Mouse (Mus musculus): ENCODE data around the gene Gdf10.
A peak's percentile ranks its signal among the peaks of the same experiment; 100 is the strongest.

Gene Gdf10

DNA sequence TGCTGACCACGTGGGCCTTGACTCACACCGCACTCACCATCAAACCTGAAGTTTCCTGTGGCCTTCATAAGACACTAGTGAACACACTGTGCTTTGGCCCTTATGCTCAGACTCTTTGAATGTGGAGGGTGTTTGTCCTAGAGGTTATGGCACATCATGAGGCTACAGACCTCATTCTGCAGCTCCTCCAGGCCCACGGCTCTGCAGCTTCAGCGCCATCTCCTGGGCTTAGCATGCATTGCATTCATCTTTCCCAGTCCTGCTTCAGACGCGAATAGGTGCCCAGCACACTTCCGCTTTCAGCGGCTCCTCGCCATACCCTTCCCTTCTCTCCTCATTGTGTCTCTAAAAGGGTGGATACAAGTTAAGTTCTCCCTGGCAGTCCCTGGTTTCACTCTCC lies 15.7 kb downstream of the Gdf10 start:
- DNase-seq (ENCODE audit: low spot score in 2 of 2), result peak in 1 of 2 experiments; percentile 37

DNA sequence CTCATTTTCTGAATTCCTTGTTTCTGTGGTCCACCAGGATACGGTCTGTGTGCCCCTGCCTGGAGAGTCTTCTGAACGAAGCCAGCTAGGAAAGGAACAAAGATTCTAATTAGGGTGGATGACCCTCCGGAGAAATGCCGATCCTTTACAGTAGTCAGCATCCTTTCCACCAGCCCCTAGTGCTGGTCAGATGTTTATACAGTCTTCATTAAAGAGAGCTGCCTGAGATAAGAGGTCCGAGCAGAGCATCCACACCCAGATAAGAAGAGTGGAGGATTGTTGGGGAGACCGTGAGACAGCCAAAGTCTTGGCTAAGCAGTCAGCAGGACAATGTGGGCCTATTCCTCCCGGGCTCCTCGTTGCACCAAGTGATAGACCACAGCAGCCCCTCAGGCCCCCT lies 17.4 kb downstream of the Gdf10 start, which contains the start of gene Gdf2:
Gene Gdf2, plus strand, starts transcription at position 301 of the 400 bp plus-strand sequence.
- no peak for DNase-seq (ENCODE audit: low spot score in 2 of 2)

DNA sequence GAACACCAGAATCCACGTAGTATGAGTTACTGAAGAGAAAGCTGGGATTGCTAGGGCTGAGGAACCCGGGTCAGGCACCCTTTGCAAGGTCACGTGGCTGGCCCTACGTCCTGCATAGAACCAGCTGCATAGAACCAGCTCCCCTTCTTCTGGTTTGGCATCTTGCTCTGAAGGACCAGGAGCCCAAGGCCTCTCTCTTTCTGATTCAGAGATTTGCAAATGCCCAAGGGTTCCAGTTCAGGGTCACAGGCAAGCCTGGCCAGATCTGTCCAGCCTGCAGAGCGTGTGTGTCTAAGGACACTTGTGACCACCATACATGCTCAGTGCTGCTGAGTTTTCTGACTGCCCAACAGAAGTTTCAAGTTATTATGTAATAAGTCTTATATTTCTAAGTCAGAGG lies 18.8 kb downstream of the Gdf10 start:
- no peak for DNase-seq (ENCODE audit: low spot score in 2 of 2)

DNA sequence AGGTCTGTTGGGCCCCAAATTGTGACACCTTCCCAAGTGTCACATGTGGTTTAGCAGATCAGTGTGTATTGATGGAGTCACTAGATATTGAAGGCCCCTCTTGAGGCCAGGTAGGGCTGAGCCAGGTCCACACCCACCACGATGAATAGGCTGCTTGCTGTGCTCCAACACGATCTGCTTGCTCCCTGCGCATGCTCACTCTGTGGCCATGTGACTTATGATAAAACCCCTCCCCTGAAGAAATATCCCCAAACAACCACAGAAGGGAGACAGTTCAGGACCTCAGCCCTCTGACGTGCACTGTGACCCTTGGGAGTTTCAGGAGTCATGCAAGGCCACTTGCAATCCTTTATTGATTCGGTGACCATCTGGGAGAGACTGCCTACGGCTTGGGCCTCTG lies 22.7 kb downstream of the Gdf10 start:
- no peak for DNase-seq (ENCODE audit: low spot score in 2 of 2)

DNA sequence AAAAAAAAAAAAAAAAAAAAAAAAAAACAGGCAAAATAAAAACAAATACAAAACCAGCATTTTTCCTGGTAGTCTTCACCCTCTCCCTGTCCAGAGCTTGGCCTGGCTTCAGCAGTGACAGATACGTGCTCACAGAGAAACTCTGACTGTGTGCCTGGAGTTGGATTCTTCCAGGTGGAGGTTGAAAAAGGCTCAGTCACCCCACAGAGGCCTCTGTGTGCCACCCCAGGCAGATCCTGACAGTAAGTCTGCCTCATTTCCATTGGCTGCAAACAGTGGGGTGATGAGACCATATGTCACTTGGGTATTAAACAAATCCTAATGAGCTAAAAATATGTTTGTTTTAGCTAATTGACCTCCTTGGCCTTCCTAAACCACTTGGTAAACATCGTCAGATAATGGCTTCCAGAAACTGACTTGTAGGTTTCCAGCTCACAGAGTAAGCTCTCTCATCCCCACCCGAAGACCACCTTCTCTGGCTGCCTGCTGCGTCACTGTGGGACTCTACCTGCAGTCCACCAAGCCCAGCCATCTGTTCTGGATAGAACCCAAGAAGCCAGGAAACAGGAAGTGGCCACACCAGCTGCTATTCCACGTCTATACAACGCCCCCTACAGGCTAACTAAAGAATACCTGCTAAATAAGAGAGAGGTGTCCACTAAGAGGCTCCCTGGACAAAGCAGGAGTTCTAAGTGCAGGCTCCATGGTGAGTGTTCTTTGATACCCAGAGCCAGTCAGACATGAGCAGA lies 29.0 kb downstream of the Gdf10 start:
- no peak for DNase-seq (ENCODE audit: low spot score in 2 of 2)

DNA sequence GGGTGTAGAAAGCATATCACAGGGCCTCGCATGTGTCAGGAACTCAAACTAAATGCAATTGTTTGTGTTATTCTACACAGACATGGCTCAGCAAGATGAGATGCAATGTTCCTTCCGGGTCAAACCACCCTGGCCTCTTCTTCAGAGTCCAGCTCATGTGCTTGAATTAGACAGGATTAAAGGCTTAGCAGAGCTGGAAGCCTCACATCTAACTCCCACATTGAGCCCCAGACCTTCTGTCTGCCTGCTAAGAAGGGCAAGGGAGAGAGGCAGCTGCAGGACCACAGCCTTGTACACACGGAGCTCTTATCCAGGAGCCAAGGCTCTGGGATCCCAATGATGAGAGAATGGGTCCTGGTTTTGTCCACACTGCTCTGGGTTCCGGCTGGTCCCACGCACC lies 30.4 kb downstream of the Gdf10 start, which contains the start of gene Rbp3:
Gene Rbp3, plus strand, starts transcription at position 243 of the 400 bp plus-strand sequence.
- no peak for DNase-seq (ENCODE audit: low spot score in 2 of 2)

DNA sequence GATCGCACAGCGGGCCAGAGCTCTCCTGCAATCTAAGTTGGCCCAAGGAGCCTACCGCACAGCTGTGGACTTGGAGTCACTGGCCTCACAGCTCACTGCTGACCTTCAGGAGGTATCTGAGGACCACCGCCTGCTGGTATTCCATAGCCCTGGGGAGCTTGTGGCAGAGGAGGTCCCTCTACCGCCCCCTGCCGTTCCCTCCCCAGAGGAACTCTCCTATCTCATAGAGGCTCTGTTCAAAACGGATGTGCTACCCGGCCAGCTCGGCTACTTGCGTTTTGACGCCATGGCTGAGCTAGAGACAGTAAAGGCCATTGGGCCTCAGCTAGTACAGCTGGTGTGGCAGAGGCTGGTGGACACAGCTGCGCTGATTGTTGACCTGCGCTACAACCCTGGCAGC lies 32.7 kb downstream of the Gdf10 start:
- no peak for DNase-seq (ENCODE audit: low spot score in 2 of 2)

DNA sequence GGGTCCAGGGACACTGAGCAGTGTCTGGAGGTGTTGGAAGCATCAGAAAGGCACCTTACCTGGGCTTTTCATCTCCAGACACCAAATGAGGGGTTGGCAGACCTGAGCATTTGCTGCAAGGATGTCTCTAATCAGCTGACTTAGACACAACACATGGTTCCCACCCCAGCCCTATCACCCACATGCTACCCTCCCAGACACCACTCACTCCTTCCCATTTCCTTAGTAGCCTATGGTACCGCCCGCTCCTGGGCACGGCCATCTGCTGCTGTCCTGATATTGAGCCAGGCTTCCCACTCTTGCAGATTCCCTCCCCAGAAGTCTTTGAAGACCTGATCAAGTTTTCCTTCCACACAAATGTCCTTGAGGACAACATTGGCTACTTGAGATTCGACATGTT lies 34.8 kb downstream of the Gdf10 start:
- no peak for DNase-seq (ENCODE audit: low spot score in 2 of 2)

DNA sequence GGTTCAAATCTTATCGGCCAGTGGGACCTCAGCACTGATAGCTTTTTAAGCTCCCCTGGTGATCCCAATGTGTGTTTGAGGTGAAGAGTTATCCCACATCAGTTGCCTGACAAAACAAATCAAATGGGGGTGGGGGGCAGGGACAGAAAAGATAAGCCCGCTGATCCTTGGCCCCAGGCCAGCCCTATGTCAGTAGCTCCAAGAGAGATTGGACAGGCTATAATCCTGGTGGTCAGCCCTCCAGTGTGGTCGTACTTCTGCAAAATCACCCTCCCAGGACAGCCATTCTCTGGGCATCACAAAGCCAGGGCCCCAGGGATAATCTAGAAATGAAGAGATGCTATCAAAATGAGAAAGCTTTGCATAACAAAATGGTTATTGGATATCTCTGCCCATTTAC lies 35.5 kb downstream of the Gdf10 start:
- DNase-seq (ENCODE audit: low spot score in 2 of 2), result no peak

DNA sequence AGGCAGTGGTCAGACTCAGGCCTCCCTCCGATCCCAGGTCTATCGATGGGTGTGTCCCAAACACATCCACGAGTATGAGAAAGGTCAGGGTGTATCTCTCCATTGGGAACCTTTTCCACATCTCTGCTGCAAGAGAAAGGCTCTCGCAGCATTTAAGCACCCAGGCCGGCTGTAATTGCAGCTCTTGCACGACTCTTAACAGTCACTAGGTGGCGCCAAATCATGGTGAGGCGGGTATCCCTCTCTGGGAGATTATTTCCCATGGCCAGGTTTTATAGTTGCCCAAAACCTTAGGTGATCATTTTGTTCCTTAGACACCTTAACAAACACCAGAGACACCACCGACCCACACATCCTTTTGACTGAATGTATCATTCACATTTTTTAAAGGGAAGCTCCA lies 36.0 kb downstream of the Gdf10 start:
- peak in 1 of 2 experiments; percentile 31 for DNase-seq (ENCODE audit: low spot score in 2 of 2)

DNA sequence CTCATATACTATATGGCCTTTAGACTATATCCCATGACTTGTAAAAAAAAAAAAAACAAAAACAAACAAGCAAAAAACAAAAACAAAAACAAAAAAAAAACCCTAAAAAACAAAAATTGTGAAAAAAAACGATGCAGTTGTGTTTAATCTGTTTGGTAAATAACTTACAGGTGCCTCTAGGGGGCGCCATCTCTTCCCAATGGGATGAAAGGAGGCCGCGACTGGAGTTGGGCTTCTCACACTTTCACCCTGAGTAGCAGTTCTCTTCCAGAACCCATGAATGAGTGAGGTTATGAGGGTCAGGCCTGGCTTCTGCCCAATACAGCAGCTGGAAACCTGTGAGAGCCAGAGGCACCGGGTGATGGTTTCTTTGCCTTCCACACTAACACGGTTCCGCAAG lies 42.3 kb downstream of the Gdf10 start:
- no peak for DNase-seq (ENCODE audit: low spot score in 2 of 2)

DNA sequence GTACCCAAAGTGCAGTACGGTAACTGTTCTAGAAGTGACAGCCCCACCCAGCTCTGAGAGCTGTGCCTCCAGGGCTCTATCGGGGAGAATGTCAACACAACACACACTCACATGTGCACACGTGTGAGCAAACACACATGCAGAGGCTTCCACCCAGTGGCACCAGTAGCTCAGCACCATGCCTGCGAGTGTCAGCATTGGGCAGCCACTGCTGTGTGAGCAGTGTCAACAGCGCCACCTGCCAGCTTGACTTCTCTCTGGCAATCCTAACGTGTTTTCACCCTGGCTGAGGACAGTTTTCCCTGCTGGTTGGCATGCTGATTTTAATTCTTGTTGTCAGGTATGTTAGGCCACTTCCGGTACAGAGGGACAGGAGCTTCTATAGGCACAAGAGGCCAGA lies 49.3 kb downstream of the Gdf10 start:
- no peak for DNase-seq (ENCODE audit: low spot score in 2 of 2)

DNA sequence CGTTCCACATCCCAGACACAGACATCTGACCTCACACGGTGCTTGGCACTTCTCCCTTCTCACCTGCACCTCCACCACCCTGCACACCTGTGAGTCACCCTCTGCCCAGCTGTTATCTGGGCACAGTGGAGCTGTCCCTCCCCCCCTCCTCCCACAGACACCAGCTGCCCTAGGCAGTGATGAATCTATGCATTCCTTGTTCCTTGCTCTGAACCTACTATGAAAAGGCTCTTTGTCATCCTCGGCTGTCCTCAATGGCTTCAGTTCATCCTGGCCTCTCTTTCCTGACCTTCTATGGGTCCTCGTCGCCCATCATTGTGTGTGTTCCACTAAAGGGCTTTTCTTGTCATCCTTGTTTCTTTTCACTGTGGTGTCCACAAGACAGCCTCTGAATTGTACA lies 51.4 kb downstream of the Gdf10 start:
- no peak for DNase-seq (ENCODE audit: low spot score in 2 of 2)

DNA sequence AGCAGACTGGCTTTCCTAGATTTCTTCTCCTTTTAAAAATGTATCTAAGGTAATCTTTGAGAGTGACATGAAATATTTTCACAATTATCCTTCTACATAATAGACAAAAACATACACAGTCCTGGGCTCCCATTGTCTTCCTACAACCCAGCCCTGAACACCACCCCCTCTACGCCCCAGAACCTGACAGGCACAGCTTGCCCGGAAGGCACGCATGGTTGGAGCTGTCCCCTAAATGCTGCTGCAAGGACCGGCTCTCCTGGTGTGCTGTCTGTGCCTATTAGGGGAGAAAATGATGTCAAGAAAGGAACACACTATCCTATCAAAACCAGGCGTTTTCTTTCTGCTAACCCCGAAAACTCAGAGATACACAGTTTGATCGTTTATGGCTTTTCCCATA lies 54.4 kb downstream of the Gdf10 start:
- no peak for DNase-seq (ENCODE audit: low spot score in 2 of 2)

DNA sequence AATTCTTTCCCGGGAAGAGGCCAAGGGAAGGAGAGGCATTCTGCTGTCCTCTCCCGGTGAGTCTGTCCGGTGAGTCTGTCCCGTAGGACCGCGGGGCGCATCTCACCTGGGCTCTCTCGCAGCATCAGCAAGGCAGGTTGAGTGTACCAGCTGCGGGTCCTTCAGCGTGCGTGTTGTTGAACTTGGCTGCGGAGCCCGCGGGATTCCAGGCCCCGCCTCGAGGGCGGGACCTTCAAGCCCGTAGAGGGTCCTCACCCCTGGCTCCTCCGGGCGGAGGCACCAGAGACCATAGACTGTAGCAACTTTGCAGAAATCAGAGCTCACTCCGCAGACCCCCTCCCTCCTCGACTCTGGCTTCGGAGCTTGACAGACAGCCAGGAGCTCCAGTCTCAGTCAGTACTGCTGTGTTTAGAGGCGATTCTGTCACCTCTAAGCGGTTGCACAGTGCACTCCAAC lies 55.2 kb downstream of the Gdf10 start, which contains the start of gene Zfp488:
Gene Zfp488, minus strand, starts transcription at position 161 of the 456 bp plus-strand sequence.
- DNase-seq (ENCODE audit: low spot score in 2 of 2), result no peak
